Mouse (Mus musculus) heart, embryonic 16.5 days (tissue): Measurements from ENCODE around the gene Mybphl. TPM values are rescaled to one million over a fixed set of nuclear protein-coding genes. Genes with fewer than 3 reads are reported as not detected.

Experiments
- ATAC-seq: fragments of 200-750 bp; cut with Nextera tagmentation; replicated peaks from 2 replicates; pipeline ENCODE4 v1.8.0; 2017; ENCODE audit warnings: moderate number of reproducible peaks; ENCODE audit not compliant: insufficient read depth, low FRiP score; ENCODE audit errors: extremely low read depth
- H3K27ac ChIP-seq: fragments of 300-500 bp; sonication (generic); 2 replicates; pipeline ENCODE4 v1.5.1; 2014; ENCODE audit warnings: mild to moderate bottlenecking, low read length, control low read depth, moderate library complexity
- H3K27me3 ChIP-seq: fragments of 300-500 bp; sonication (generic); 2 replicates; pipeline ENCODE4 v1.6.1; 2014; ENCODE audit warnings: low read length, mixed read lengths; ENCODE audit not compliant: control insufficient read depth, insufficient read depth
- H3K36me3 ChIP-seq: fragments of 300-500 bp; sonication (generic); 2 replicates; pipeline ENCODE4 v1.6.1; 2014; ENCODE audit not compliant: control insufficient read depth, insufficient read depth
- H3K4me1 ChIP-seq: fragments of 300-500 bp; sonication (generic); 2 replicates; pipeline ENCODE4 v1.6.1; 2014; ENCODE audit warnings: low read length, mixed read lengths; ENCODE audit not compliant: control insufficient read depth, insufficient read depth
- H3K4me2 ChIP-seq: fragments of 300-500 bp; sonication (generic); 2 replicates; pipeline ENCODE4 v1.6.1; 2014; ENCODE audit warnings: low read depth, mild to moderate bottlenecking, control low read depth, low read length
- H3K4me3 ChIP-seq: fragments of 300-500 bp; sonication (generic); 2 replicates; pipeline ENCODE4 v1.5.1; 2014; ENCODE audit warnings: mild to moderate bottlenecking, control low read depth, low read length
- H3K9ac ChIP-seq: fragments of 300-500 bp; sonication (generic); 2 replicates; pipeline ENCODE4 v1.6.1; 2014; ENCODE audit warnings: low read length, control low read depth
- H3K9me3 ChIP-seq: fragments of 300-500 bp; sonication (generic); replicated peaks from 2 replicates; pipeline ENCODE4 v1.6.1; 2016; ENCODE audit warnings: low read length; ENCODE audit not compliant: control insufficient read depth
- WGBS: fragments of 180-500 bp; shearing (Covaris S2); extraction: QIAGEN DNeasy Blood & Tissue Kit; methylation state at CpG from one replicate; pipeline ENCODE4 v1.1.7; 2014; 5-methylcytosine and 5-hydroxymethylcytosine counted together
- polyA plus RNA-seq: library from polyadenylated mRNA; unstranded; fragments of >200 nt; fragmentation: Nextera tagmentation; extraction: Ambion mirVana; gene quantifications from 2 replicates; pipeline ENCODE4 v1.2.1, GENCODE M21; 2015

The Mybphl gene
- polyA plus RNA-seq, 1 experiment from 2014 or later = 84.1 TPM

GRCm38 (mm10) chr3:108423844-108424801 is 59.4 kb downstream of the Mybphl start:
- no peak overlapping the region for H3K27ac ChIP-seq
- H3K36me3 ChIP-seq = peaks cover 34% of the 10 kb centered on the region
- ATAC-seq = peak; percentile 50; the same call in 1 of the 2 replicates
- no peak overlapping the region for H3K4me3 ChIP-seq
- WGBS = 17% methylated on average over 11 of the region's 11 CpGs
- H3K4me1 ChIP-seq = peaks cover 9% of the 10 kb centered on the region
- peak overlapping the region; percentile 27; the same call in 1 of the 2 replicates for H3K9ac ChIP-seq
- no peaks in the 10 kb centered on the region for H3K27me3 ChIP-seq
- H3K9me3 ChIP-seq = no peaks in the 10 kb centered on the region
- H3K4me2 ChIP-seq = peak overlapping the region; percentile 49

GRCm38 (mm10) chr3:108424944-108425623 is 60.4 kb downstream of the Mybphl start:
- WGBS = 80% methylated on average over 7 of the region's 7 CpGs
- no peak overlapping the region for H3K4me2 ChIP-seq
- H3K4me3 ChIP-seq = no peak overlapping the region
- no peak overlapping the region for H3K27ac ChIP-seq
- H3K27me3 ChIP-seq = no peaks in the 10 kb centered on the region
- H3K9me3 ChIP-seq = no peaks in the 10 kb centered on the region
- H3K4me1 ChIP-seq = peaks cover 9% of the 10 kb centered on the region
- ATAC-seq = no peak
- no peak overlapping the region for H3K9ac ChIP-seq
- H3K36me3 ChIP-seq = peaks cover 39% of the 10 kb centered on the region

- no peak overlapping the region for H3K4me3 ChIP-seq
- H3K4me2 ChIP-seq = no peak overlapping the region
- peaks cover 9% of the 10 kb centered on the region for H3K4me1 ChIP-seq
- peaks cover 39% of the 10 kb centered on the region for H3K36me3 ChIP-seq
- H3K27ac ChIP-seq = no peak overlapping the region
- no peak for ATAC-seq
- H3K9me3 ChIP-seq = no peaks in the 10 kb centered on the region
- WGBS = 78% methylated on average over 6 of the region's 6 CpGs
- no peaks in the 10 kb centered on the region for H3K27me3 ChIP-seq
- H3K9ac ChIP-seq = no peak overlapping the region
These were observed 60.9 kb downstream of the Mybphl start for GRCm38 (mm10) chr3:108425624-108426018.

Other genes starting within 250 kb of the Mybphl start
- 77.0 and 85.5 TPM in 2 replicates for gene Gnai3, start 218.8 kb upstream of the Mybphl start, polyA plus RNA-seq
- 0.05 and 0.12 TPM in 2 replicates for gene Gpr61, start 210.0 kb upstream of the Mybphl start, polyA plus RNA-seq
- gene Amigo1, start 178.6 kb upstream of the Mybphl start, polyA plus RNA-seq = 2.5 and 3.5 TPM in 2 replicates
- gene Cyb561d1, start 163.7 kb upstream of the Mybphl start, polyA plus RNA-seq = 3.2 and 3.5 TPM in 2 replicates
- gene Atxn7l2, start 154.0 kb upstream of the Mybphl start, polyA plus RNA-seq = 7.0 and 7.4 TPM in 2 replicates
- gene Sypl2, start 138.3 kb upstream of the Mybphl start, polyA plus RNA-seq = 1.8 and 2.3 TPM in 2 replicates
- 193 and 195 TPM in 2 replicates for gene Psma5, start 108.0 kb upstream of the Mybphl start, polyA plus RNA-seq
- gene Sort1, start 80.8 kb upstream of the Mybphl start, polyA plus RNA-seq = 5.4 and 10.5 TPM in 2 replicates
- gene Psrc1, start 18.9 kb downstream of the Mybphl start, polyA plus RNA-seq = 21.9 and 23.0 TPM in 2 replicates
- gene Celsr2, start 50.6 kb downstream of the Mybphl start, polyA plus RNA-seq = 2.7 and 3.9 TPM in 2 replicates
- 82.7 and 87.2 TPM in 2 replicates for gene Sars, start 80.3 kb downstream of the Mybphl start, polyA plus RNA-seq
- gene 1700013F07Rik, start 169.2 kb downstream of the Mybphl start, polyA plus RNA-seq = 0.41 and 0.46 TPM in 2 replicates
- gene 5330417C22Rik, start 171.6 kb downstream of the Mybphl start, polyA plus RNA-seq = 1.9 and 2.9 TPM in 2 replicates
- gene Tmem167b, start 197.6 kb downstream of the Mybphl start, polyA plus RNA-seq = 30.8 and 33.3 TPM in 2 replicates
- gene Taf13, start 206.8 kb downstream of the Mybphl start, polyA plus RNA-seq = 26.6 and 29.9 TPM in 2 replicates
- gene Wdr47, start 226.4 kb downstream of the Mybphl start, polyA plus RNA-seq = 6.7 and 7.1 TPM in 2 replicates